Mouse (Mus musculus) lung, embryonic 16.5 days (tissue): Measurements from ENCODE around the gene Bsdc1. TPM values are rescaled to one million over a fixed set of nuclear protein-coding genes. Genes with fewer than 3 reads are reported as not detected.

Experiments
- ATAC-seq: fragments of 200-750 bp; cut with Nextera tagmentation; 2 replicates; pipeline ENCODE4 v1.8.0; 2017; ENCODE audit warnings: low read depth, mild to moderate bottlenecking, moderate library complexity
- H3K27ac ChIP-seq: fragments of 300-500 bp; sonication (generic); 2 replicates; pipeline ENCODE4 v1.5.1; 2014; ENCODE audit warnings: mild to moderate bottlenecking, control low read depth, low read length
- H3K27me3 ChIP-seq: fragments of 300-500 bp; sonication (generic); 2 replicates; pipeline ENCODE4 v1.6.1; 2014; ENCODE audit warnings: low read depth, low read length, mixed read lengths; ENCODE audit not compliant: control insufficient read depth, insufficient read depth
- H3K36me3 ChIP-seq: fragments of 300-500 bp; sonication (generic); 2 replicates; pipeline ENCODE4 v1.6.1; 2014; ENCODE audit warnings: low read length; ENCODE audit not compliant: control insufficient read depth, insufficient read depth
- H3K4me1 ChIP-seq: fragments of 300-500 bp; sonication (generic); replicated peaks from 2 replicates; pipeline ENCODE4 v1.6.1; 2014; ENCODE audit warnings: low read length, mixed read lengths; ENCODE audit not compliant: control insufficient read depth, insufficient read depth
- H3K4me2 ChIP-seq: fragments of 300-500 bp; sonication (generic); 2 replicates; pipeline ENCODE4 v1.6.1; 2014; ENCODE audit warnings: low read depth, low read length, control low read depth
- H3K4me3 ChIP-seq: fragments of 300-500 bp; sonication (generic); 2 replicates; pipeline ENCODE4 v1.5.1; 2014; ENCODE audit warnings: mild to moderate bottlenecking, low read length, control low read depth
- H3K9ac ChIP-seq: fragments of 300-500 bp; sonication (generic); 2 replicates; pipeline ENCODE4 v1.6.1; 2014; ENCODE audit warnings: low read length, control low read depth
- H3K9me3 ChIP-seq: fragments of 300-500 bp; sonication (generic); 2 replicates; pipeline ENCODE4 v1.6.1; 2016; ENCODE audit warnings: low read length; ENCODE audit not compliant: control insufficient read depth
- WGBS: fragments of 180-500 bp; shearing (Covaris S2); extraction: QIAGEN DNeasy Blood & Tissue Kit; methylation state at CpG from one replicate; pipeline ENCODE4 v1.1.7; 2014; 5-methylcytosine and 5-hydroxymethylcytosine counted together
- polyA plus RNA-seq: library from polyadenylated mRNA; unstranded; fragments of >200 nt; fragmentation: Nextera tagmentation; extraction: Ambion mirVana; gene quantifications from 2 replicates; pipeline ENCODE4 v1.2.1, GENCODE M21; 2015

Gene Bsdc1
- polyA plus RNA-seq = 25.5 and 29.2 TPM in 2 replicates

DNA sequence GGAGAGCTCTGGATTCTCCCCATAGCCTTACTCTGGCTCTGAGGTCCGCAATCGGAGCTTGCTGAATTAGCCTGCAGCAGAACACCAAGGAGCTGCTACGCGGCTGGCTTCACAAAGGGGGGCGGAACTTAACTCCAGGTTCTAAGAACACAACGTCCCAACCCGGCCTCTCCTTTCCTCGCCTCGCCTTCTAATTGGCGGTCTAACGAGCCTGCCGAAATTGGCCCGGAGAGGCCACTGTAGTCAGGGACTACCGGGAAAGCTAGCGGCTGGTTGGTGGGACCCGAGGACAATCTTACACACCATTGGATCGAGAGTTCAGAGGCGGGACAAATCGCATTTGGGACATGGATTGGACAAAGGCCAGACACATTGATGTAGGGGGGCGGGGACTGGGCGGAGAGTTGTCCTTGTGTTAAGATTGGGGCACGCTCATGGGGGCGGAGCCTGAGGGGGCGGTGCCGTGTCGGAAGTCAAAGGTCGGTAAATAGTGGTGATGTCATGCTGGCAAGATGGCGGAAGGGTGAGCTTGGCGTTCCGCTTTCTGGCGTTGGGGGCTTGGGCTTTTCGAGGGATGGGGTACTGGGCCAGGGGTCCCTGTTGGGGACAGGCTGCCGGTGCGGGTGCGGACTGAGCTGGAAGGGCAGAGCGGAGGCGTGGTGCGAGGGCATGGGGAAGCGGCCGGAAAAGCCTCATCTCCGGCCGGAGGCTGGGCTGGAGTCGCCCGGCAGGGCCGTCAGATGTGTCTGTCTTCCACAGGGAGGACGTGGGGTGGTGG, at the start of gene Bsdc1:
Gene Bsdc1, plus strand, starts transcription at position 399 of the 778 bp plus-strand sequence.
- H3K27me3 ChIP-seq = no peaks in the 10 kb centered on the region
- peak within 1 kb of the TSS; percentile 93 for H3K27ac ChIP-seq
- 0% methylated on average over 46 of the region's 46 CpGs for WGBS
- H3K9ac ChIP-seq = peak within 1 kb of the TSS; percentile 86
- H3K4me3 ChIP-seq = peak within 1 kb of the TSS; percentile 95
- peak within 1 kb of the TSS; percentile 88 for H3K4me2 ChIP-seq
- peak; percentile 99 for ATAC-seq
- peaks cover 12% of the 10 kb centered on the region for H3K36me3 ChIP-seq
- H3K4me1 ChIP-seq = peaks cover 8% of the 10 kb centered on the region
- no peaks in the 10 kb centered on the region for H3K9me3 ChIP-seq

DNA sequence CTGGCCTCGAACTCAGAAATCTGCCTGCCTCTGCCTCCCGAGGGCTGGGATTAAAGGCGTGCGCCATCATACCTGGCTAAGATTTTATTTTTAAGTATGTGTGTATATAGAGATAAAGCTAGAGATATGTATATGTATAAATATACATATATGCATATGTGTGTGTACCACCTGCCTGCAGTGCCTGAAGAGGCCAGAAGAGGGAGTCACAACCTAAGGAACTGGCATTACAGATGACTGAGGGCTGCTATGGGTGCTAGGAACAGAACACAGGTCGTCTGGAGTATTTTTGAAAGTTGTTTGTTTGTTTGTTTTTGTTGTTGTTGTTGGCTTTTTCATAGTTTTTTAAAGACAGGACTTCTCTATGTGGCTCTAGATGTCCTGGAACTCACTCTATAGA, 45.5 kb upstream of the Bsdc1 start:
- WGBS = 93% methylated on average over 5 of the region's 5 CpGs
- no peak overlapping the region for H3K4me2 ChIP-seq
- no peak for ATAC-seq

DNA sequence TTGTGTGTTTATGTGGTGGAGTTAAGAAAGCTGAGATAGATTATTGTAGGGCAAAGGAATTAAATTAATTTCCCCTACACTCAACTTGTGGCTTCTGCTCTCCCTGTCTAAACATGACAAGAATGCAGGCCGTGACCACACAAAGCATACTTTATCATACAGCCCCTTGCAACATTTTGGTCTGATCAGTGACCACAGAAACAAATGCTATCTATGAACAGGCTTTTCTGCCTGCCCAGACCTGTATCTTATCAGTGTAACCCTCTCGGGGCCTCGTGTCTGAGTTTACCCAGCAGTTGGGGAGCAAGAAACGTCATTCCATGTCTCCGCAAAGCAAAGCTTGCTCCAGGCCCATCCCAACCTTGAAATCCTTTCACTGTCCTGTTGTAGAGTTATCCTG, 44.9 kb upstream of the Bsdc1 start:
- Histone ChIP-seq H3K9ac (0 out of 2 replicates have a peak overlapping the region, but pooled peaks have one; percentile 15), H3K4me3 (no peak overlapping the region), H3K4me1 (no peaks in the 10 kb centered on the region), H3K9me3 (0 out of 2 replicates have a peak, but pooled peaks cover 2% of the 10 kb centered on the region), H3K4me2 (no peak overlapping the region), H3K27me3 (no peaks in the 10 kb centered on the region), H3K36me3 (no peaks in the 10 kb centered on the region), H3K27ac (no peak overlapping the region)
- 28% methylated on average over 5 of the region's 5 CpGs for WGBS
- ATAC-seq = no peak

More for the DNA sequence above, 45.5 kb upstream of the Bsdc1 start:
- Histone ChIP-seq H3K4me1 (no peaks in the 10 kb centered on the region), H3K9me3 (0 out of 2 replicates have a peak, but pooled peaks cover 2% of the 10 kb centered on the region), H3K9ac (no peak overlapping the region), H3K27ac (no peak overlapping the region), H3K4me3 (no peak overlapping the region), H3K27me3 (no peaks in the 10 kb centered on the region), H3K36me3 (no peaks in the 10 kb centered on the region)

DNA sequence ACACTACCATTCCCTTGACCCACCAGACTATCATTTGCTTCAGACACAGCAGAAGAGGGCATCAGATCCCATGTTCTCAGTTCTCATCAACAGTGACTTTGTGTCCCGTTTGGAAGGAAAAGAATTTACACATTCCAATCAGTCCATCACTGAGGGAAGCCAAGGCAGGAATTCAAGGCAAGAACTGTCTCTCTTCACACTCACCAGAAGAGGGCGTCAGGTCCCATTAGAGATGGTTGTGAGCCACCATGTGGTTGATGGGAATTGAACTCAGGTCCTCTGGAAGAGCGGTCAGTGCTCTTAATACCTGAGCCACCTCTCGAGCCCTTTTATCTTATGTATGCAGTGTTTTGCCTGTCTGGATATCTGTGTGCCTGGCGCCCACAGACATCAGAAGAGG, 43.1 kb upstream of the Bsdc1 start:
- WGBS = 67% methylated on average over 5 of the region's 5 CpGs
- no peak overlapping the region for H3K27ac ChIP-seq
- H3K27me3 ChIP-seq = no peaks in the 10 kb centered on the region
- no peak overlapping the region for H3K4me3 ChIP-seq
- 0 out of 2 replicates have a peak, but pooled peaks cover 2% of the 10 kb centered on the region for H3K9me3 ChIP-seq
- no peak for ATAC-seq
- no peak overlapping the region for H3K4me2 ChIP-seq
- H3K36me3 ChIP-seq = no peaks in the 10 kb centered on the region
- H3K9ac ChIP-seq = no peak overlapping the region
- no peaks in the 10 kb centered on the region for H3K4me1 ChIP-seq

GRCm38 (mm10) chr4:129440340-129441063, 20.9 kb upstream of the Bsdc1 start, which contains the start of gene Zbtb8b:
Gene Zbtb8b, minus strand, starts transcription at chr4:129440853.
- 3% methylated on average over 33 of the region's 33 CpGs for WGBS
- Histone ChIP-seq H3K4me3 (peak within 1 kb of the TSS; percentile 49), H3K9ac (peak within 1 kb of the TSS; percentile 54), H3K4me1 (peaks cover 7% of the 10 kb centered on the region; the same call in 1 of the 2 replicates), H3K9me3 (no peaks in the 10 kb centered on the region), H3K27ac (no peak within 1 kb of the TSS), H3K27me3 (peaks cover 19% of the 10 kb centered on the region; the same call in 1 of the 2 replicates), H3K36me3 (no peaks in the 10 kb centered on the region), H3K4me2 (peak within 1 kb of the TSS; percentile 68)
- peak; percentile 92 for ATAC-seq

GRCm38 (mm10) chr4:129441145-129441544, 20.2 kb upstream of the Bsdc1 start:
- Histone ChIP-seq H3K27me3 (peaks cover 19% of the 10 kb centered on the region; the same call in 1 of the 2 replicates), H3K9me3 (no peaks in the 10 kb centered on the region), H3K4me1 (peaks cover 7% of the 10 kb centered on the region; the same call in 1 of the 2 replicates), H3K27ac (no peak overlapping the region), H3K4me3 (peak overlapping the region; percentile 49; the same call in 1 of the 2 replicates), H3K4me2 (peak overlapping the region; percentile 68), H3K9ac (no peak overlapping the region), H3K36me3 (no peaks in the 10 kb centered on the region)
- WGBS = 29% methylated on average over 6 of the region's 6 CpGs
- no peak for ATAC-seq

DNA sequence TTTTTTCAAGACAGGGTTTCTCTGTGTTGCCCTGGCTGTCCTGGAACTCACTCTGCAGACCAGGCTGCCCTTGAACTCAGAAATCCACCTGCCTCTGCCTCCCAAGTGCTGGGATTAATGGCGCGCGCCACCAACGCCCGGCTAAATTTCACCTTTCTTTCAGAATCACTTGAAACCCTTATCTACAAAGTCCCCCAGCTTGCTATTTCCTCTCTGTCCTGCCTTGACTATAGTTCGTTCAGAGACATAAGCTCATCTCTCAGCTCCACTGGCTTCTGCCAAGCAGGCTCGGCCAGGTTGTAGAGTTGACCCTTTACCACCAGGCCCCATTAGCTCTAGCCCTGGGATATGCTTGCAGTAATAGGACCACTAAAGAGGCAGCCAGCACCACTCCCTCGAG, 14.0 kb upstream of the Bsdc1 start:
- no peak; the same call in 1 of the 2 replicates for ATAC-seq

GRCm38 (mm10) chr4:129447778-129448563, 13.4 kb upstream of the Bsdc1 start:
- no peaks in the 10 kb centered on the region for H3K9me3 ChIP-seq
- H3K4me1 ChIP-seq = no peaks in the 10 kb centered on the region
- no peak for ATAC-seq
- H3K27ac ChIP-seq = peak overlapping the region; percentile 7; the same call in 1 of the 2 replicates
- H3K36me3 ChIP-seq = no peaks in the 10 kb centered on the region
- no peaks in the 10 kb centered on the region for H3K27me3 ChIP-seq
- no peak overlapping the region for H3K9ac ChIP-seq
- WGBS = 56% methylated on average over 11 of the region's 11 CpGs
- no peak overlapping the region for H3K4me2 ChIP-seq
- no peak overlapping the region for H3K4me3 ChIP-seq

More for the DNA sequence above, 14.0 kb upstream of the Bsdc1 start:
- Histone ChIP-seq H3K4me1 (no peaks in the 10 kb centered on the region), H3K27me3 (no peaks in the 10 kb centered on the region), H3K9ac (no peak overlapping the region), H3K9me3 (no peaks in the 10 kb centered on the region), H3K4me3 (no peak overlapping the region), H3K4me2 (no peak overlapping the region), H3K27ac (no peak overlapping the region), H3K36me3 (no peaks in the 10 kb centered on the region)
- WGBS = 68% methylated on average over 8 of the region's 8 CpGs
